Mouse (Mus musculus): ENCODE measurements around the gene Grk5. TPM values are rescaled to one million over a fixed set of nuclear protein-coding genes. Genes with fewer than 3 reads are reported as not detected.

Gene Grk5
- total RNA-seq, 2 experiments from 2014 or later: 2.7 to 5.2 TPM

- peak; percentile 99 for ATAC-seq (replicated peaks; ENCODE audit: low FRiP score, poor library complexity, severe bottlenecking)
These were observed 251.0 kb downstream of the Grk5 start, which contains the start of gene Zfp950 for GRCm38 (mm10) chr19:61140342-61141206. Zfp950 (minus strand) TSS chr19:61140840.

- ATAC-seq (replicated peaks; ENCODE audit: low FRiP score, poor library complexity, severe bottlenecking): no peak
These were observed 251.8 kb downstream of the Grk5 start for GRCm38 (mm10) chr19:61141299-61141698.

Other genes starting within 250 kb of the Grk5 start
- 0.58 and 1.7 TPM in 2 replicates for gene Nanos1, start 133.8 kb upstream of the Grk5 start, total RNA-seq (2015; ENCODE audit: low replicate concordance)
- 1.6 and 2.9 TPM in 2 replicates for gene Nanos1, start 133.8 kb upstream of the Grk5 start, total RNA-seq (2017; ENCODE audit: low replicate concordance)
- gene Eif3a, start 99.1 kb upstream of the Grk5 start, total RNA-seq (2015; ENCODE audit: low replicate concordance): 63.8 and 94.0 TPM in 2 replicates
- 68.9 and 152 TPM in 2 replicates for gene Eif3a, start 99.1 kb upstream of the Grk5 start, total RNA-seq (2017; ENCODE audit: low replicate concordance)
- 11.7 and 15.5 TPM in 2 replicates for gene Fam45a, start 78.2 kb upstream of the Grk5 start, total RNA-seq (2015; ENCODE audit: low replicate concordance)
- gene Fam45a, start 78.2 kb upstream of the Grk5 start, total RNA-seq (2017; ENCODE audit: low replicate concordance): 6.6 and 14.0 TPM in 2 replicates
- gene Sfxn4, start 28.3 kb upstream of the Grk5 start, total RNA-seq (2015; ENCODE audit: low replicate concordance): 7.3 and 11.9 TPM in 2 replicates
- 3.5 and 13.2 TPM in 2 replicates for gene Sfxn4, start 28.3 kb upstream of the Grk5 start, total RNA-seq (2017; ENCODE audit: low replicate concordance)
- 99.3 and 105 TPM in 2 replicates for gene Prdx3, start 15.2 kb upstream of the Grk5 start, total RNA-seq (2015; ENCODE audit: low replicate concordance)
- 88.4 and 96.3 TPM in 2 replicates for gene Prdx3, start 15.2 kb upstream of the Grk5 start, total RNA-seq (2017; ENCODE audit: low replicate concordance)

All from erythroblast, adult 5-6 weeks (primary cell).